Mouse (Mus musculus) heart, adult 2 months (tissue): ENCODE measurements at regions not wholly inside any gene's neighbourhood (a gene's known extent, or its start where the extent isn't known, plus 50 kb on each side); places are given as distances from the start of the nearest gene placed in this dataset.

Experiments used
- DNase-seq, 2 experiments: peaks; one replicate each; pipeline ENCODE4 v3.0.0; 2021
- H3K27ac ChIP-seq: fragments of 200-600 bp; 2 replicates; pipeline ENCODE4 v1.8.1; 2022
- H3K27me3 ChIP-seq: fragments of 200-500 bp; 2 replicates; pipeline ENCODE4 v1.6.1; 2012; ENCODE audit warnings: mild to moderate bottlenecking, low read length, inconsistent platforms, mixed read lengths; ENCODE audit not compliant: control insufficient read depth, insufficient read depth
- H3K36me3 ChIP-seq: fragments of 200-500 bp; 2 replicates; pipeline ENCODE4 v1.6.1; 2012; ENCODE audit warnings: low read length, inconsistent platforms; ENCODE audit not compliant: control insufficient read depth, insufficient read depth
- H3K4me1 ChIP-seq: fragments of 200-500 bp; 2 replicates; pipeline ENCODE4 v1.6.1; 2011; ENCODE audit warnings: low read length; ENCODE audit not compliant: control insufficient read depth, insufficient read depth
- H3K4me3 ChIP-seq: fragments of 200-600 bp; 2 replicates; pipeline ENCODE4 v1.8.1; 2022
- H3K79me2 ChIP-seq: fragments of 200-500 bp; replicated peaks from 2 replicates; pipeline ENCODE4 v1.6.1; 2012; ENCODE audit warnings: mild to moderate bottlenecking, inconsistent platforms, low read length, moderate library complexity, mixed read lengths; ENCODE audit not compliant: control insufficient read depth, insufficient read depth
- H3K9ac ChIP-seq: fragments of 200-500 bp; 2 replicates; pipeline ENCODE4 v1.6.1; 2012; ENCODE audit warnings: low read depth, mild to moderate bottlenecking, control low read depth, inconsistent platforms, low read length, mixed read lengths
- CTCF ChIP-seq: fragments of 200-600 bp; IDR thresholded peaks from 2 replicates; pipeline ENCODE4 v1.8.1; 2022; ENCODE audit warnings: antibody characterized with exemption, mild to moderate bottlenecking, moderate library complexity
- EP300 ChIP-seq: fragments of 200-500 bp; IDR thresholded peaks from 2 replicates; pipeline ENCODE4 v1.6.1; 2011; ENCODE audit warnings: low read depth, low read length, control low read depth; ENCODE audit not compliant: insufficient read depth
- POLR2A ChIP-seq: fragments of 200-500 bp; IDR thresholded peaks from 2 replicates; pipeline ENCODE4 v1.6.1; 2011; ENCODE audit warnings: mild to moderate bottlenecking, low read depth, low read length, control low read depth; ENCODE audit not compliant: insufficient read depth
- WGBS: fragments of 180-500 bp; shearing (Covaris S2); methylation state at CpG from one replicate; pipeline ENCODE4 v1.1.7; 2018; 5-methylcytosine and 5-hydroxymethylcytosine counted together
- intact Hi-C: fragments of 180-260 bp; cut with DNase I; formaldehyde crosslinking; loops from one replicate; pipeline ENCODE4 v1.15.1; 2025

DNA sequence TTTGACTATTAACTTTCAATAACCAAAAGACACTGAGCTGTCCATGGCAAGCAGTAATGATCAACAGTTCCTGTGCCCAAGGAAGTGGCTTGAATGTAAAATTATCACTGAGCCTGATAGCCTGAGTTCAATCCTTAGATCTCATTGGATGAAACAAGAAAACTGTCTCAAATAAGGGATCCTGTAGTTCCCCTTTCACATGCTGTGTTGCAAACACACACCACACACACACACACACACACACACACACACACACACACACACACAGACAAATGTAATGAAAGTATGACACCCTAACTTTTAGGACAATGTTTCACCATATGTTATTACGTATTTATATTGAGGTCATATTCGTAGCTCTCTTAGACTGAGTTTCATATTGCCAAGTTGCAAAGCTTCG, 1032.7 kb upstream of the Zeb2 start:
- H3K36me3 ChIP-seq = no peaks in the 10 kb centered on the region
- no peak overlapping the region for H3K4me3 ChIP-seq
- TF ChIP-seq EP300 (no peak), POLR2A (no peak), CTCF (no peak)
- WGBS = 92% methylated on average over 3 of the region's 3 CpGs
- DNase-seq = no peak
- no peaks in the 10 kb centered on the region for H3K27me3 ChIP-seq
- H3K79me2 ChIP-seq = no peaks in the 10 kb centered on the region
- no peak overlapping the region for H3K27ac ChIP-seq
- H3K4me1 ChIP-seq = no peaks in the 10 kb centered on the region
- H3K9ac ChIP-seq = no peak overlapping the region
- intact Hi-C loops = no loop called here

DNA sequence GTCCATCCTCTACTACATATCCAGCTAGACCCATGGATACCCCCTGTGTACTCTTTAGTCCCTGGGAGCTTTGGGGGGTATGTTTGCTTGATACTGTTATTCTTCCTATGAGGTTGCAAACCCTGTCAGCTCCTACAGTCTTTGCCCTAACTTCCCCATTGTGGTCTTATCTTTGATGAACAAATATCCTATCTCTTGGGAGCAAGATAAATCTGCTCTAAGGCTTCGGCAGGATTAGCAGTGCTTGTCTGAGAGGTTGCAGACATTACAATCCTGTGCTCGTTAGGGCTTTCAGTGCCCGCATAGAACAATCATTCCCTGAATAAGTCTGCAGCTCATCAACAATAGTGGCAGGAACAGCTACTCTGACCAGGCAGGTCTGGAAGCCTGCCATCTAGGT, 1002.7 kb upstream of the Zeb2 start:
- Histone ChIP-seq H3K36me3 (no peaks in the 10 kb centered on the region), H3K9ac (no peak overlapping the region), H3K27me3 (no peaks in the 10 kb centered on the region), H3K27ac (no peak overlapping the region), H3K4me3 (no peak overlapping the region), H3K4me1 (no peaks in the 10 kb centered on the region), H3K79me2 (no peaks in the 10 kb centered on the region)
- intact Hi-C loops = no loop called here
- TF ChIP-seq EP300 = no peak
- DNase-seq = no peak
- WGBS = 29% methylated on average over 3 of the region's 3 CpGs

DNA sequence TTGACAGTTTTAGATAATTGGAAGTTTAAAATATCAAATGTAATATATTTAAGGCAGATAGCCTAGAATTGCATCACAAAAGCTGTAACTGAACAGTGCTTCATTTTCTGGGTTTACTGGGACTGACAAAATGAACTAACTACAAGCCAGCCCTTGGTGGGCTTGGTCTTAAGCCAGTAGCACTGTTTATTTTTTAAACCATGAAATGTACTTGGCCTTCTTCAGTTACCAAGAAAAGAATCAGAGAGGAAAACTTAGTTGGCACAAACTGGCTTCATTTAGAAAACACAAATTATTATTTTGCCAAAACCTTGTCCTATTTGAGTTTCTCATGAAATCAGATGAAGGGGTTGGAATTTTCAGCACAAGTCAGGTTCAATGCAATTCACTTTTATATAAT, 989.8 kb upstream of the Zeb2 start:
- H3K27ac ChIP-seq = no peak overlapping the region
- H3K36me3 ChIP-seq = no peaks in the 10 kb centered on the region
- H3K9ac ChIP-seq = no peak overlapping the region
- no peak for DNase-seq
- H3K4me3 ChIP-seq = no peak overlapping the region
- no peaks in the 10 kb centered on the region for H3K4me1 ChIP-seq
- intact Hi-C loops = no loop called here
- TF ChIP-seq CTCF = no peak
- no peak for TF ChIP-seq EP300
- no peak for TF ChIP-seq POLR2A
- no peaks in the 10 kb centered on the region for H3K27me3 ChIP-seq
- H3K79me2 ChIP-seq = no peaks in the 10 kb centered on the region

DNA sequence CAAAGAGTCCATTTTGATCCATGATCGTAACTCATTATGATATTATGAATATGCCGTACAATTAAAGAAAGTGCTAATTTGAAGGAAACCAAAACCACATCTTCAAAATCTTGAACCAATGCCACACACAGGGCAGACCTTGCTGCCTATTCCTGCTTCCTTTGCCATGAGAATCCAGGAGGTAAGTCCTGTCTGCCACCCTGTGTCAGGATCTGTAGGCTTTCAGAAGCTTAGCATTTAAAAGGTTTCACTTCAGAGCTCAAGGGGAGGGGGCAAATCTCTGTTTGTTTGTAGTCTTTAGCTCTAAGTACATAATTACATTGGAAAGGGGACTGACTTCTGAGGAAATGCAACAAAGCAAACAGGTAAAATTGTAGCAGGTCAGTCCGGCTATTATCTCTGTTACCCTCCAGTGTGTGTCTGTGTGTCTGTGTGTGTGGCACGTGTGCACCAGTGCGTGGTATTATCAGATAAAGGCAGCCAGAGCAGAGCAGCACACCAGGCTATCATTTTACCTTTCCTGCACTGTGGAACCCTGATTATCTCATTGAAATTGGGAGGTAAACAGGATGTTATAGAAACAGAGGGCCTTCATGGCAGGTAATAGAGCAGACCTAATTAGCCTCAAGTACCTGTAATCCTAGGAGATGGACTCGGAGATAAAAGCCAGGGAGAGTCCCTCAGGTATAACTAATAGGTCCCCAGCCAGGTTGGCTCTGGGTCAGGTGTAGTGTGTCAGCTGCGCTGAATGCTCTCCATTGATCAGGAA, 948.0 kb upstream of the Zeb2 start:
- Histone ChIP-seq H3K27ac (no peak overlapping the region), H3K4me1 (no peaks in the 10 kb centered on the region), H3K4me3 (no peak overlapping the region), H3K79me2 (no peaks in the 10 kb centered on the region), H3K36me3 (no peaks in the 10 kb centered on the region), H3K27me3 (no peaks in the 10 kb centered on the region), H3K9ac (no peak overlapping the region)
- DNase-seq = no peak
- intact Hi-C loops = no loop called here
- TF ChIP-seq CTCF = no peak
- no peak for TF ChIP-seq EP300
- WGBS = 64% methylated on average over 7 of the region's 7 CpGs

DNA sequence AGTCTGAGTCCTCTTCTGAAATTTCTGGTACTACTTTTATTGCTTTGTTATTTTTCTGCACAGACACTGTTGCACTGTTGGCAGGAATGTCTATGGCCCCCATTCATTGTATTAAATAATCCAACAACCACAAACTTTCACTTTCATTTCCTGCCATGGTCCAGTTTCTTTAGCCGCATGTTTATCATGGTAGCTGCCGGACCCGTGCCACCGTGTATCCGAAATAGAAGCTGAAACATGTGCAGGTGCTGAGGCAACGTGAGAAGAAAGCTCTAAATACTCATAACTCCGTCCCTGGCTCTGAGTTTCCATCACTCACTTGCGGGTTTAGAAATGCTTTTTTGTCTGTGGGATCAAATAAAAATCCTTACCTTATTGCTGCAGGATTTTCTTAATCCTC, 938.5 kb upstream of the Zeb2 start:
- Histone ChIP-seq H3K27me3 (no peaks in the 10 kb centered on the region), H3K4me3 (no peak overlapping the region; the same call in 1 of the 2 replicates), H3K36me3 (no peaks in the 10 kb centered on the region), H3K9ac (no peak overlapping the region), H3K79me2 (no peaks in the 10 kb centered on the region), H3K27ac (no peak overlapping the region), H3K4me1 (no peaks in the 10 kb centered on the region)
- WGBS = 51% methylated on average over 8 of the region's 8 CpGs
- no peak for DNase-seq
- TF ChIP-seq POLR2A (no peak), CTCF (no peak), EP300 (no peak)
- intact Hi-C loops = no loop called here

DNA sequence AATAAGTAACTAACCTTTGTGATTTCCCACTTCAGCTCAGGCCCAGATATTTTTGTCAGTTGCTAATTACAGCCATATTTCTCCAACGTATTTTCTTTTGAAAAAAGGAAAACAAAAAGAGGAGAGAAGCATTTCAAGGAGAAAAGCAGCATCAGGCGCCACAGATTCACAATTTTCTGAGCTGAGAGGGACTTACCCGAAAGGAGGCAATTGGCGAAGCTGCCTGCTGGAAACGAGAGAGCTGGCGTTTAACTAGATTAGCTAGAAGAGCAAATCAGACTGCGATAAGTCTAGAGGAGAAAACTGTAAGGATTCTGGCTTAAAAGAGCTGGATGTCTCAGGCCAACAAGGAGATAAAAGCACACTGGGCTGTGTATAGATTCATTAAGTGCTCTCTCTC, 937.7 kb upstream of the Zeb2 start:
- Histone ChIP-seq H3K4me3 (no peak overlapping the region), H3K27me3 (no peaks in the 10 kb centered on the region)
- TF ChIP-seq POLR2A = no peak
- TF ChIP-seq CTCF = no peak
- TF ChIP-seq EP300 = no peak

More for the DNA sequence above, 937.7 kb upstream of the Zeb2 start:
- no peak overlapping the region for H3K9ac ChIP-seq
- H3K27ac ChIP-seq = no peak overlapping the region
- H3K36me3 ChIP-seq = no peaks in the 10 kb centered on the region
- intact Hi-C loops = no loop called here
- H3K79me2 ChIP-seq = no peaks in the 10 kb centered on the region
- no peaks in the 10 kb centered on the region for H3K4me1 ChIP-seq
- no peak for DNase-seq
- 69% methylated on average over 7 of the region's 7 CpGs for WGBS
